Mouse (Mus musculus) E14TG2a.4 (cell line): ENCODE measurements around the gene H2-M10.2.

Source experiments
- CTCF ChIP-seq: conservative IDR thresholded peaks from 2 replicates; pipeline ENCODE4 v1.5.1; 2014; ENCODE audit warnings: low read length
- NANOG ChIP-seq: IDR thresholded peaks from 2 replicates; pipeline ENCODE4 v1.6.1; 2014; ENCODE audit warnings: borderline replicate concordance, low read length, mixed read lengths

- TF ChIP-seq CTCF (no peak), NANOG (peak; percentile 88)
Observed at GRCm38 (mm10) chr17:36253087-36253600, 33.1 kb downstream of the H2-M10.2 start.
